In the genomic region with DNA sequence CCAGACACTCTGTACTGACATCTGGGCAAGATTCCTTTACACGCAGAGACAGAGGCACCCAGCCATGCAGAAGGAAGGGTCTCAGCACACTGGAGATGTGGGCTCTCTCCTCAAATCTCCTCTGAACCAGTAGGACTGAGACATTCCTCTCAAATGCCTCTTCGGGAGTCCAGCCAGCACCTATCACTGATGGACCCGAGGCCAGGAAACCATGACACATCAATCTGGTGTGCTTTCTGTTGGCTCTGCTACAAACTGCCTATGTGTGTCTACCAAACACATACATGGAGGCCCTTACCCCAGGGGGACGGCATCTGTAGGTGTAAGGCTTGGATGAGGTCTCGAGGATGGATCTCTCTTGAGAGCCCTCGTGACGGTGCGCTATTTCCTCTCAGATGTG, we compare ENCODE assay signal across 20 mouse cellular contexts. TPM values are rescaled to one million over a fixed set of nuclear protein-coding genes. Genes with fewer than 3 reads are reported as not detected.
"Had no signal": no experiment of that assay in that cellular context is flagged by ENCODE, and none has a peak within 500 bp of the region (broad histone marks: within the 10 kb centered on the region; RNA-seq: fewer than 3 reads in every experiment).

No protein-coding gene starts in this region.

- H3K36me3 ChIP-seq: liver, embryonic 13.5 days had no signal

- H3K4me2 ChIP-seq: liver, embryonic 13.5 days; midbrain, embryonic 13.5 days; neural tube, embryonic 13.5 days; stomach, embryonic 15.5 days had no signal

- H3K4me1 ChIP-seq: liver, embryonic 13.5 days; midbrain, embryonic 13.5 days; neural tube, embryonic 13.5 days; stomach, embryonic 15.5 days had no signal

- H3K27me3 ChIP-seq: liver, embryonic 13.5 days; midbrain, embryonic 13.5 days; neural tube, embryonic 13.5 days; stomach, embryonic 15.5 days had no signal

- H3K4me3 ChIP-seq: left cerebral cortex, adult 2 months; liver, embryonic 13.5 days; midbrain, embryonic 13.5 days; myocyte; neural tube, embryonic 13.5 days; stomach, embryonic 15.5 days had no signal

- ATAC-seq: midbrain, embryonic 13.5 days; midbrain, embryonic 16.5 days had no signal

- H3K27ac ChIP-seq: liver, embryonic 13.5 days; midbrain, embryonic 13.5 days; neural tube, embryonic 13.5 days; stomach, embryonic 15.5 days had no signal

- DNase-seq: kidney, postnatal 14 days; kidney, postnatal 4 days; liver, embryonic 13.5 days; lung, adult 2 months; lung, postnatal 4 days; retina, postnatal 1 day; right cerebral cortex, postnatal 25 days; spleen, adult 18-20 months; thymus, postnatal 25 days had no signal

- H3K9ac ChIP-seq: liver, embryonic 13.5 days; midbrain, embryonic 13.5 days; neural tube, embryonic 13.5 days; stomach, embryonic 15.5 days had no signal

- H3K9me3 ChIP-seq: liver, embryonic 13.5 days; midbrain, embryonic 13.5 days; neural tube, embryonic 13.5 days; stomach, embryonic 15.5 days had no signal

RNA-seq across cellular contexts. Expression of a gene that starts 32.3 kb away (rescaled TPM):
- total RNA-seq: liver, adult 2 months; megakaryocyte progenitor cell, adult 5-6 weeks; megakaryocyte-erythroid progenitor cell, adult 5-6 weeks; monocyte, adult 5-6 weeks; neutrophil, adult 5-6 weeks had no signal
- polyA plus RNA-seq: liver, adult 2 months; myocyte had no signal
